Mouse (Mus musculus) testis, adult 2 months (tissue): Measurements from ENCODE around the gene R3hdm2. TPM values are rescaled to one million over a fixed set of nuclear protein-coding genes. Genes with fewer than 3 reads are reported as not detected.

Experiments
- H3K27ac ChIP-seq: fragments of 200-500 bp; 2 replicates; pipeline ENCODE4 v1.5.1; 2012; ENCODE audit warnings: low read depth, low read length; ENCODE audit not compliant: control insufficient read depth, insufficient read depth
- H3K27me3 ChIP-seq: fragments of 200-500 bp; 2 replicates; pipeline ENCODE4 v1.6.1; 2012; ENCODE audit warnings: mild to moderate bottlenecking, low read length, moderate library complexity; ENCODE audit not compliant: control insufficient read depth, insufficient read depth
- H3K36me3 ChIP-seq: fragments of 200-500 bp; 2 replicates; pipeline ENCODE4 v1.6.1; 2012; ENCODE audit warnings: mild to moderate bottlenecking, low read length; ENCODE audit not compliant: control insufficient read depth, insufficient read depth
- H3K4me1 ChIP-seq: fragments of 200-500 bp; 2 replicates; pipeline ENCODE4 v1.6.1; 2012; ENCODE audit warnings: low read length; ENCODE audit not compliant: control insufficient read depth, insufficient read depth
- H3K4me3 ChIP-seq: fragments of 200-500 bp; 2 replicates; pipeline ENCODE4 v1.5.1; 2012; ENCODE audit warnings: low read depth, mild to moderate bottlenecking, low read length, moderate library complexity, mixed read lengths; ENCODE audit not compliant: control insufficient read depth
- CTCF ChIP-seq: fragments of 200-500 bp; IDR thresholded peaks from 2 replicates; pipeline ENCODE4 v1.5.1; 2012; ENCODE audit warnings: low read depth, mild to moderate bottlenecking, inconsistent platforms, low read length, moderate library complexity; ENCODE audit not compliant: control insufficient read depth, insufficient read depth, insufficient replicate concordance
- POLR2A ChIP-seq: fragments of 200-500 bp; IDR thresholded peaks from 2 replicates; pipeline ENCODE4 v1.6.1; 2012; ENCODE audit warnings: low read depth, mild to moderate bottlenecking, inconsistent platforms, low read length, moderate library complexity; ENCODE audit not compliant: control insufficient read depth
- polyA plus RNA-seq: library from polyadenylated mRNA; depleted of rRNA; stranded (reverse); fragments of >200 nt; gene quantifications from 2 replicates; pipeline ENCODE4 v1.2.3, GENCODE M21; 2012

Gene R3hdm2
- polyA plus RNA-seq, 1 experiment: 56.0 TPM

- Histone ChIP-seq H3K27me3 (no peaks in the 10 kb centered on the region), H3K4me1 (no peaks in the 10 kb centered on the region), H3K4me3 (no peak overlapping the region), H3K27ac (no peak overlapping the region), H3K36me3 (no peaks in the 10 kb centered on the region; the same call in 1 of the 2 replicates)
- no peak for TF ChIP-seq CTCF
- TF ChIP-seq POLR2A: no peak
Measured at GRCm38 (mm10) chr10:127500042-127500441, 119.9 kb downstream of the R3hdm2 start.

GRCm38 (mm10) chr10:127500894-127501893 lies 121.1 kb downstream of the R3hdm2 start, which contains the start of gene Stac3:
Stac3 (plus strand) TSS chr10:127501686.
- Histone ChIP-seq H3K4me3 (no peak within 1 kb of the TSS), H3K36me3 (no peaks in the 10 kb centered on the region; the same call in 1 of the 2 replicates), H3K27me3 (no peaks in the 10 kb centered on the region), H3K4me1 (no peaks in the 10 kb centered on the region), H3K27ac (no peak within 1 kb of the TSS)
- TF ChIP-seq CTCF (no peak), POLR2A (no peak)

GRCm38 (mm10) chr10:127508239-127508638 lies 128.1 kb downstream of the R3hdm2 start:
- peak overlapping the region; percentile 27 for H3K27ac ChIP-seq

GRCm38 (mm10) chr10:127509051-127509836 lies 129.1 kb downstream of the R3hdm2 start:
- Histone ChIP-seq H3K36me3 (no peaks in the 10 kb centered on the region), H3K27ac (peak overlapping the region; percentile 41; the same call in 1 of the 2 replicates), H3K4me3 (peak overlapping the region; percentile 86), H3K4me1 (peaks cover 55% of the 10 kb centered on the region), H3K27me3 (no peaks in the 10 kb centered on the region)
- 0 out of 2 replicates have a peak, but pooled peaks have one; percentile 8 for TF ChIP-seq POLR2A
- peak; percentile 86 for TF ChIP-seq CTCF

More at GRCm38 (mm10) chr10:127508239-127508638, 128.1 kb downstream of the R3hdm2 start:
- H3K27me3 ChIP-seq: no peaks in the 10 kb centered on the region
- no peaks in the 10 kb centered on the region for H3K36me3 ChIP-seq
- H3K4me3 ChIP-seq: peak overlapping the region; percentile 68
- peaks cover 48% of the 10 kb centered on the region for H3K4me1 ChIP-seq
- peak; percentile 61; the same call in 1 of the 2 replicates for TF ChIP-seq CTCF
- TF ChIP-seq POLR2A: 0 out of 2 replicates have a peak, but pooled peaks have one; percentile 5

- Histone ChIP-seq H3K27me3 (no peaks in the 10 kb centered on the region), H3K27ac (no peak overlapping the region), H3K4me1 (peaks cover 61% of the 10 kb centered on the region), H3K4me3 (peak overlapping the region; percentile 86), H3K36me3 (no peaks in the 10 kb centered on the region)
- no peak for TF ChIP-seq CTCF
- no peak for TF ChIP-seq POLR2A
Measured at GRCm38 (mm10) chr10:127509837-127510701, 129.9 kb downstream of the R3hdm2 start.

- Histone ChIP-seq H3K4me3 (no peak overlapping the region), H3K36me3 (no peaks in the 10 kb centered on the region), H3K27ac (no peak overlapping the region), H3K27me3 (no peaks in the 10 kb centered on the region), H3K4me1 (peaks cover 70% of the 10 kb centered on the region)
- TF ChIP-seq POLR2A (no peak), CTCF (no peak)
Measured at GRCm38 (mm10) chr10:127510895-127511617, 130.9 kb downstream of the R3hdm2 start.
